Mouse (Mus musculus) embryonic facial prominence, embryonic 10.5 days (tissue): ENCODE data around the gene Rnf2. TPM values are rescaled to one million over a fixed set of nuclear protein-coding genes. Genes with fewer than 3 reads are reported as not detected.
A peak's percentile ranks its signal among the peaks of the same experiment; 100 is the strongest.

ENCODE experiments used
- DNase-seq: peaks from one replicate; pipeline ENCODE4 v3.0.0-alpha.2; 2017; ENCODE audit warnings: low spot score
- H3K27ac ChIP-seq: fragments of 300-500 bp; sonication (generic); replicated peaks from 2 replicates; pipeline ENCODE4 v1.5.1; 2016; ENCODE audit warnings: mild to moderate bottlenecking
- H3K27me3 ChIP-seq: fragments of 300-500 bp; sonication (generic); replicated peaks from 2 replicates; pipeline ENCODE4 v1.6.1; 2016; ENCODE audit warnings: low read depth, mild to moderate bottlenecking; ENCODE audit not compliant: poor library complexity, severe bottlenecking
- H3K36me3 ChIP-seq: fragments of 300-500 bp; sonication (generic); replicated peaks from 2 replicates; pipeline ENCODE4 v1.6.1; 2016; ENCODE audit warnings: mild to moderate bottlenecking, moderate library complexity
- H3K4me1 ChIP-seq: fragments of 300-500 bp; sonication (generic); 2 replicates; pipeline ENCODE4 v1.6.1; 2016
- H3K4me3 ChIP-seq: fragments of 300-500 bp; sonication (generic); 2 replicates; pipeline ENCODE4 v1.5.1; 2016; ENCODE audit warnings: mild to moderate bottlenecking, moderate library complexity
- H3K9me3 ChIP-seq: fragments of 300-500 bp; sonication (generic); 2 replicates; pipeline ENCODE4 v1.6.1; 2016; ENCODE audit warnings: mild to moderate bottlenecking
- WGBS: fragments of 180-500 bp; shearing (Covaris S2); methylation state at CpG from one replicate; pipeline ENCODE4 v1.1.7; 2016; 5-methylcytosine and 5-hydroxymethylcytosine counted together
- polyA plus RNA-seq: library from polyadenylated mRNA; unstranded; fragments of >200 nt; fragmentation: Nextera tagmentation; extraction: Ambion mirVana; gene quantifications from 2 replicates; pipeline ENCODE4 v1.2.1, GENCODE M21; 2016

Rnf2 gene
- 115 TPM in 2 replicates for polyA plus RNA-seq

GRCm38 (mm10) chr1:151500531-151501361 is at the start of gene Rnf2:
Gene Rnf2 (minus strand): TSS chr1:151500955.
- WGBS = under 1% methylated on average over 90 of the region's 90 CpGs
- Histone ChIP-seq H3K4me3 (peak within 1 kb of the TSS; percentile 98), H3K4me1 (peaks cover 21% of the 10 kb centered on the region), H3K9me3 (no peaks in the 10 kb centered on the region), H3K27ac (peak within 1 kb of the TSS; percentile 99), H3K27me3 (peaks cover 10% of the 10 kb centered on the region), H3K36me3 (peaks cover 7% of the 10 kb centered on the region; the same call in 1 of the 2 replicates)
- DNase-seq = peak; percentile 97

GRCm38 (mm10) chr1:151549794-151550193 is 49.0 kb upstream of the Rnf2 start:
- H3K9me3 ChIP-seq = no peaks in the 10 kb centered on the region
- H3K36me3 ChIP-seq = no peaks in the 10 kb centered on the region
- no peaks in the 10 kb centered on the region for H3K27me3 ChIP-seq
- no peak overlapping the region for H3K4me3 ChIP-seq
- H3K4me1 ChIP-seq = peaks cover 11% of the 10 kb centered on the region
- DNase-seq = no peak
- 70% methylated on average over 7 of the region's 7 CpGs for WGBS
- H3K27ac ChIP-seq = no peak overlapping the region

- Histone ChIP-seq H3K27me3 (no peaks in the 10 kb centered on the region), H3K4me3 (no peak overlapping the region), H3K36me3 (no peaks in the 10 kb centered on the region), H3K27ac (no peak overlapping the region), H3K9me3 (no peaks in the 10 kb centered on the region), H3K4me1 (peaks cover 11% of the 10 kb centered on the region)
- no peak for DNase-seq
- 79% methylated on average over 8 of the region's 8 CpGs for WGBS
Measured at GRCm38 (mm10) chr1:151548896-151549610, 48.3 kb upstream of the Rnf2 start.

GRCm38 (mm10) chr1:151545571-151545970 is 44.8 kb upstream of the Rnf2 start:
- Histone ChIP-seq H3K9me3 (no peaks in the 10 kb centered on the region), H3K27me3 (no peaks in the 10 kb centered on the region), H3K4me1 (0 out of 2 replicates have a peak, but pooled peaks cover 4% of the 10 kb centered on the region), H3K27ac (no peak overlapping the region), H3K36me3 (no peaks in the 10 kb centered on the region), H3K4me3 (no peak overlapping the region)
- WGBS = 82% methylated on average over 7 of the region's 7 CpGs
- DNase-seq = no peak

- no peaks in the 10 kb centered on the region for H3K27me3 ChIP-seq
- WGBS = 90% methylated on average over 3 of the region's 3 CpGs
- no peaks in the 10 kb centered on the region for H3K36me3 ChIP-seq
- H3K4me1 ChIP-seq = no peaks in the 10 kb centered on the region
- no peak overlapping the region for H3K4me3 ChIP-seq
- DNase-seq = no peak
- H3K9me3 ChIP-seq = no peaks in the 10 kb centered on the region
- no peak overlapping the region for H3K27ac ChIP-seq
Measured at GRCm38 (mm10) chr1:151544581-151544980, 43.8 kb upstream of the Rnf2 start.

GRCm38 (mm10) chr1:151543796-151544477 is 43.2 kb upstream of the Rnf2 start:
- H3K9me3 ChIP-seq = no peaks in the 10 kb centered on the region
- no peaks in the 10 kb centered on the region for H3K36me3 ChIP-seq
- no peak for DNase-seq
- H3K4me1 ChIP-seq = no peaks in the 10 kb centered on the region
- no peaks in the 10 kb centered on the region for H3K27me3 ChIP-seq
- no peak overlapping the region for H3K4me3 ChIP-seq
- H3K27ac ChIP-seq = no peak overlapping the region
- WGBS = 71% methylated on average over 6 of the region's 6 CpGs

- Histone ChIP-seq H3K27ac (no peak overlapping the region), H3K27me3 (no peaks in the 10 kb centered on the region), H3K9me3 (peaks cover 2% of the 10 kb centered on the region; the same call in 1 of the 2 replicates), H3K4me1 (no peaks in the 10 kb centered on the region), H3K4me3 (no peak overlapping the region), H3K36me3 (no peaks in the 10 kb centered on the region)
- DNase-seq = no peak
- WGBS = 77% methylated on average over 3 of the region's 3 CpGs
Measured at GRCm38 (mm10) chr1:151526701-151527100, 25.9 kb upstream of the Rnf2 start.

- no peak for DNase-seq
- Histone ChIP-seq H3K27ac (no peak overlapping the region), H3K4me3 (no peak overlapping the region), H3K9me3 (peaks cover under 1% of the 10 kb centered on the region; the same call in 1 of the 2 replicates), H3K4me1 (no peaks in the 10 kb centered on the region), H3K27me3 (no peaks in the 10 kb centered on the region), H3K36me3 (no peaks in the 10 kb centered on the region)
- 76% methylated on average over 15 of the region's 15 CpGs for WGBS
Measured at GRCm38 (mm10) chr1:151517571-151518250, 17.0 kb upstream of the Rnf2 start.

GRCm38 (mm10) chr1:151516871-151517270 is 16.1 kb upstream of the Rnf2 start:
- Histone ChIP-seq H3K4me1 (no peaks in the 10 kb centered on the region), H3K27ac (no peak overlapping the region), H3K36me3 (no peaks in the 10 kb centered on the region), H3K27me3 (no peaks in the 10 kb centered on the region), H3K4me3 (no peak overlapping the region), H3K9me3 (no peaks in the 10 kb centered on the region)
- WGBS = 92% methylated on average over 3 of the region's 3 CpGs
- DNase-seq = no peak

- no peak for DNase-seq
- H3K4me1 ChIP-seq = no peaks in the 10 kb centered on the region
- 82% methylated on average over 1 of the region's 1 CpGs for WGBS
- H3K36me3 ChIP-seq = no peaks in the 10 kb centered on the region
- H3K4me3 ChIP-seq = no peak overlapping the region
- no peaks in the 10 kb centered on the region for H3K27me3 ChIP-seq
- no peaks in the 10 kb centered on the region for H3K9me3 ChIP-seq
- no peak overlapping the region for H3K27ac ChIP-seq
Measured at GRCm38 (mm10) chr1:151515733-151516132, 15.0 kb upstream of the Rnf2 start.

GRCm38 (mm10) chr1:151514119-151514518 is 13.4 kb upstream of the Rnf2 start:
- Histone ChIP-seq H3K4me3 (no peak overlapping the region), H3K9me3 (no peaks in the 10 kb centered on the region)
- WGBS = 87% methylated on average over 4 of the region's 4 CpGs

GRCm38 (mm10) chr1:151510811-151511210 is 10.1 kb upstream of the Rnf2 start:
- H3K4me3 ChIP-seq = no peak overlapping the region
- no peaks in the 10 kb centered on the region for H3K4me1 ChIP-seq
- DNase-seq = no peak
- H3K27ac ChIP-seq = no peak overlapping the region
- no peaks in the 10 kb centered on the region for H3K36me3 ChIP-seq
- WGBS = 52% methylated on average over 4 of the region's 4 CpGs
- H3K27me3 ChIP-seq = no peaks in the 10 kb centered on the region
- no peaks in the 10 kb centered on the region for H3K9me3 ChIP-seq

More at GRCm38 (mm10) chr1:151514119-151514518, 13.4 kb upstream of the Rnf2 start:
- no peak for DNase-seq
- Histone ChIP-seq H3K4me1 (no peaks in the 10 kb centered on the region), H3K36me3 (no peaks in the 10 kb centered on the region), H3K27ac (no peak overlapping the region), H3K27me3 (no peaks in the 10 kb centered on the region)
